Mouse (Mus musculus): Measurements from ENCODE around the gene Dhrs7c.

GRCm38 (mm10) chr11:67756287-67756686 lies 41.7 kb upstream of the Dhrs7c start:
- TF ChIP-seq POLR2A (IDR thresholded peaks at IDR 0.05; ENCODE audit: borderline replicate concordance, insufficient read depth, low read length) = no peak
- TF ChIP-seq CTCF (IDR thresholded peaks at IDR 0.05; ENCODE audit: borderline replicate concordance, insufficient read depth, low read depth, low read length) = no peak
